1 mouse cellular context compared by ENCODE assay signal in the genomic region with DNA sequence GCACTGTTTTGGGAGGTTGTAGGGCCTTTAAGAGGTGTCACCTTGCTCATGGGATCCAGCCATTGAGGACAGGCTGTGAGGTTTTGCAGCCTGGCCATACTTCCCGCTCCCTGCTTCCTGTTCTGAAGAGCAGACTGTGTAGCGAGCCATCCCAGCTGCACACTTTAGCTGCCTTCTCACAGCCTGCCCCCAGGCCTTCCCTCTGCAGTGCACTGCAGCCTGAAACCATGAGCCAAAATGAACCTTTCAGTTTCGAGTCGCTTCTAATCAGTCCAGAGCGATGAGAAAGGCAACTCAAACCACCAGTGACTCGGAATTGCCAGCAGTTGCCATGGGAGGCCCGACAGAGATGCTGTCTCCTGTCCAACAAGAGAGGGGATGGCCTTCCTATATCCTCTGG.
A peak's percentile ranks its signal among the peaks of the same experiment; 100 is the strongest.
TF ChIP-seq lines count a peak whose summit lies in the region.

No protein-coding gene starts in this region.

TF ChIP-seq in CH12.LX, 34 proteins besides CTCF, POLR2A, EP300 and RAD21 (continued from another document):
- peak; percentile 89 for TF ChIP-seq IRF4 (IDR thresholded peaks at IDR 0.05; ENCODE audit: low read depth, low read length)
TF ChIP-seq in CH12.LX: peak in this region for 6.
